Mouse (Mus musculus) retina, postnatal 7 days (tissue): ENCODE results near the gene Spata6.

Source experiments
- DNase-seq: peaks from one replicate; pipeline ENCODE4 v3.0.0-alpha.2; 2012; ENCODE audit warnings: low read depth, low spot score

Spata6 gene

DNA sequence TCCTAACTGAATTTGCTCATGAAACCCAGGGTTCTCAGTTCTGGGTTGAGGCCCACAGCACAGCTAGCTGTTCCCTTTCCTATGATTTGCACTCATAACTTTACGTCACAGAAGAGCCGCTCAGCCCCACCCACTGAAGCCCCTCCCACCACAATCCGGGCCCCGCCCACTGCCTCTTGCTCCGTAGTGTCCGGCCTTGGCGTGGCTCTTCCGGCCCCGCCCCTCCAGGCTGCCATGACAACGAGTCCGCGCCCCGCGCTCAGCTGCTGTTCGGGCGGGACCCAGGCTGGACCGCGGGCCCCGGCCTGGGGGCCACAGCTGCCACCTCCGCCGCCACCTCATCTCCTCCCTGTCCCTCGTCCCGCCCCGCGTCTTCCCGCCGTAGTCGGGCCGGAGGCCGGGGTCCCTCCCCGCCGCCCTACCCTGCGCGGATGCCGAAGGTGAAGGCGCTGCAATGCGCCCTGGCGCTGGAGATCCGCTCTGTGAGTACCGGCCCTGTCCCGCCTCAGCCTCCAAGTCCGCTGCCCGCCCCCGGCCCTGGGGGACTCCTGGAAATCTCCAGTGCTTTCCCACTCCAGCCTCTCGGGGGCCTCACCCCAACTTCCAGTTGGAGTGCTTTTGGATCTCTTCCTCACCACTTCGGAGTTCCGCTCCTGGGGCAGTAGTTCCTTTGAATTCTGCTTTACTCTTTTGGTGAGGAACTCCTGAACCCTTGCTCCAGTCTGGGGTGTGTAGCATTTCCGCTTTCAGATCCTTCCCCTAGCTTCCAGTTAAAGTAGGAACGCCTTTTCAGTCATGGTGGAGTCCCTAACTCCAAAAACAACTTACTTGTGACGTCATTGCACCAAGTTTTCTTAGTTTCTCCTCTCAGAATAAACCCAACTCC lies at the start of gene Spata6:
TSS of gene Spata6 (plus strand) at position 209 of the 886 bp plus-strand sequence.
- peak; percentile 64 for DNase-seq

DNA sequence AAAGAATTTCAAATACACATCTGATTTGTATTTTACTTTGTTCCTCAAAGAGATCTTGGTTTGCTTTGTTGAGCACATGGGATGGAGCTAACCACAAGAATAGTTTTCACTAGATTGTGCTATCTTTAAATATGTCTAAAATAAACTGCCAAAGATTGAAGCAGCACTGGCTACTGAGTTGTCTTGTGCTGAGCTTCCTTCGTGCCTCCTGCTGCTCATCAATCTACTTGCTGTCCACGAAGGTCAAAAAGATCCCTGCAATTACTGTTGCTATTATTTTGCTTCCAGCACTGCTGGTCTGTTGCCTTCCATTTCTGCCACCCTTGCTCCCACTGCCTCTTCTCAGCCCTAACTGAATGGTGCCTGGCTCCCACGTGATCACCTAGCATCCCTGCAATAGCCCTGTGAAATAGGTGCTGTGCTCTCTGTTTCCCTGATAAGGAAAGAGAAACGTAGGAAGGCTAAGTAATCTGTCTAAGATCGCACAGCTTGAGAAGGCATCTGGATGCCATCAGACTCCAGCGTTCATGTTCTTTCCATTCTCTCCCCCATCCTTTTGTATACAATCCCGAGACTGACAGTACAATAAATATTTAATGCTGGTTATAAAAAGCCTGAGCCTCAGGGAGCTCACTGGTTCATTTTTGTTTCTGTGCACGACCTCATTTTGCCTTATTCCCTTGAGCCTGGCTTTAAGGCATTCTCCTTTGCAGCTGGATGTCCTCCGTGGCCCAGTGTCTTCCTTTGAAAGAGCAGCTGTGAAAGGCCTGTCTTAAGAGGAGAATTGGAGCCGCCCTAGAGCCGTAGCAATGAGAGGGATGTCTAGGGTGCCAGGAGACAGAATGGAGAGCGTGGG lies 49.0 kb upstream of the Spata6 start:
- DNase-seq, result no peak

DNA sequence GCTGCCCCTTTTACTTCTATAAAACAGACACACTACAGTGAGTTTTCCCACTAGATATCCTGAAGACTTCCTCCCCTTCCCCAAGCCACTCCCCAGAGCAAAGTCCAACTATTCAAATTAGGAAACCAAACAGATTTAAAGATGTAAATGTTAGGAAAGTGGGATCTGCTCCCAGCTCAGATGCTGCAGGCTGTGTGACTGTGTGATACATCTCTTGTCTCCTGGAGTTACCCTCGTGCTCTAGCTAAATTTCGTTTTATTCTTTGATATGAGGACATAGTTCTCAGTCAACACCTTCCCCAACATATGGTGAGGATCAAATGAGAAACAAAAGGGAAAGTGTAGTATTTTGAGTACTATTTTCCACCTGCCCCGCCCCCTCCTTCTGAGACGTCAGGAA lies 48.3 kb upstream of the Spata6 start:
- DNase-seq, result no peak

DNA sequence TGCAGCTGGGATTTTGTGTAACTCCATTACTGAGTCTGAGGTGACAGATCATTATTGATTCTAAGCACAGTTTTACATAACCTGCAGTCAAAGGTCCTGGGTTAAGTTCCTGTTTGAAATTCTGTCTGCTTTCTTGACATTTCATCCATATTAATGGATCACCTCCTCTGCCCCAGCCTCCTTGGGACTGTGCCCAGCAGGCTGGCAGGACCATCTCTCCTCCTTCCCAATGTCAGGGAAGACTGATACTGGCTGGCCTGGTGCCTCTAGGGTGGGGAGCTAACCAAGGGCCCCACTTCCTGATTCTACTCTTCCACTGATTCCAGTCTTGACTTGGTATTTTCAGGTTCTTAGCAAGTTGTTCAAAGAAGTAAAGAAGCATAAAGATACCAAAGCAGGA lies 45.9 kb upstream of the Spata6 start:
- DNase-seq, result no peak

DNA sequence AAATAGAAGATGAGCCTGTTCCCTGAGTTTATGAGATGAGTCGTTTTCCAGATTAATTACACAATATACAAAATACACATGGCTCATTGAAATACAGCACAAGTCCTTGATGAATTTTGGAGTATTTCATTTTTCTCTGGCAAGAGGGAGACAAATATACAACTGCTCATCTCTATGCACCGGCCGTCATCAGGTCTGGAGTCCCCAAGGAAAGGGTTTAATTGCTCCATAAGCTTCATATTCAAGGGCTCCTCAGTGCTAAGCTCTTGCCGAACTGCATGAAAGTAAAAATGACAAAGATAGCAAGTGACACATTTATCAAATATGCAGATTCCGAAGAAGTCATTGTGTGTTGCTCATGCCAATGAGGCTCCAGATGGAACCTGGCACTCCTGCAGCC lies 37.9 kb upstream of the Spata6 start:
- no peak for DNase-seq

DNA sequence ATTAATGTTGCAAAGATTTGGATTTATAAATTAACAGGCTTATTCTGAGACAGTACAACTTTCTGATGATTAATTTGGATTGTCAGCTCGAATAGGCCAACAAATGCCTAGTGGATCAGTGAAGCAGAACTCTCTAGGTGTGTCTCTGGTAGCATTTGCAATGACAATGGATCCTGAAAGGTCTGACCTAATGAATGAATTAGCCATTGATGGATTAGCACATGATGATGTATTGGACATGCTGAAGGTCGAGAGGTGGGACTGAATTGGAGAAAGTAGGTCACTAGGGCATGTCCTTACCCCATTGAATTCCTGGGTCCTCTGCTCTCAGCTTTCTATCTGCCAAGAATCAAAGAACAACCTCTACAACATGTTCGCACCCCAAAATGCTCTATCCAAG lies 37.0 kb upstream of the Spata6 start:
- no peak for DNase-seq

DNA sequence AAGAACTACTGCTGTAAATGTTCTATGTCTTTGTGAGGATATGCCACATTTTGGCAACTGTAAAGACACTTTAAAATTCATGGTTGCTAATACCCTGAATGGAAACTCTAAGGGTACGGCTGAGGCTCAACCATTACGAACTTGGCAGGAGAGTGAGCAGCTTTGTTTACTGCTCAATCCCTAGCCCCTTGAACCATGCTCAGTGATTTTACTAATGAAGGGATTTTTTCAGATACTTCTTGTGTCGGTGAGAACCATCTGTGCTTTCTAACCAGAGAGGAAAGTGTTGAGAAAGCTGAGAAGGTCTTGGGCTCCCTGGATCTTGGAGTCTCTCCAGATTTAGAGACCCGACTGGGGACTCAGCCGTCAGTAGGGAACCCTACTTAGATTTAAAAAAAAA lies 35.9 kb upstream of the Spata6 start:
- DNase-seq, result no peak

DNA sequence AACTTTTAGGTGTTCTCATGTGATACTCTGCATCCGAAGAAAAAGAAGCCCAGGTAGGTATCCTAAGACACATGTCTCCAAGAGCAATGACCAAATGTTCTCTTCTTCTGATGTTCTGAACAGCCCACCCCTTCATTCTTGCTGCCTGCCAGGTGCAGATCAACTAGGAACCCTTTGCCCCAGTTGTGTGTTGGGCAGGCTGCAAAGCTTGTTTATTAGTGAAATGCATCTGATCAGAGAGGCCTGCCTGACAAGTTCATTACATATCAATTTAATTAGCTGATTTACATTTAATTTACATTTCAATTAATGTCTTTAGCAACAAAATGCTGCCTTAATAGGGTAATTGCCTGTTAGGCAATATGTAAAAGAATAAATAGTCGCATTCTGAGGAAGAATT lies 33.8 kb upstream of the Spata6 start:
- DNase-seq, result no peak

DNA sequence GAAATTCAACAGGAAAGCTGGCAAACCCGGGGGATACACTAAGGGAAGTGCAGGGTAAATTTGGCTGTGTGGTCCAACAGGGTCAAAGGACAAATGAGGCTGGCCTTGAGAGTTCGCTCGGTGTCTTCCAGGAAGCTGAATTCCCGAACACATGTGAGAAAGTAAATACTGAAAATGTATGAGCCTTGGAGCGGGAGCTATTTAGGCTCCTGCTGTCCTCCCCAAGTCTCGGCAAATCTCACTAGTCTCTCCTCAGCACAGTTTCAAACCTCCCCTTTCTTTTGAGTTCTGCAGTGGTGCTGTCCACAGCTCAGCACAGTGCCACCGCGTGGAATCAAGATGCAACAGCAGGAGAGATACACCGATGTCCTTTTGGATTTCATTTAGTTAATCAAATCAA lies 32.8 kb upstream of the Spata6 start:
- DNase-seq, result peak; percentile 16

DNA sequence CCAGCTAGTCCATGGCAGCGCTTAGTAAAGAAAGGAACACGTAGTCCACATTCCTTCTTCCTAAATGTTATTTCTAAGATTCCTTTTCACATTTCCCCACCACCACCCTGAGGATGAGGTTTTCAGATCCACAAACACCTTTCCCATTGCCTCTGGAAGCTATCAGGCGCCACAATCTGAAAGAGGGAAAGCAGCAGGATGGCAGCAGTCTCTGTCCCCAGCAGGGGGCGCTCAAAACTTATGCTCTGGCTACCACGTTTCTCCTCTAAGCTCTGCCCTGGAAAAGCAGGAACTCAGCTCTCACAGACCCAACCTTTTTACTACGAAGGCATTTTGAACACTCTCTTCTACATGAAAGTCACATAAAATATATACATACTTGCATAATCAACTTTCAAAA lies 32.2 kb upstream of the Spata6 start:
- DNase-seq, result peak; percentile 41

DNA sequence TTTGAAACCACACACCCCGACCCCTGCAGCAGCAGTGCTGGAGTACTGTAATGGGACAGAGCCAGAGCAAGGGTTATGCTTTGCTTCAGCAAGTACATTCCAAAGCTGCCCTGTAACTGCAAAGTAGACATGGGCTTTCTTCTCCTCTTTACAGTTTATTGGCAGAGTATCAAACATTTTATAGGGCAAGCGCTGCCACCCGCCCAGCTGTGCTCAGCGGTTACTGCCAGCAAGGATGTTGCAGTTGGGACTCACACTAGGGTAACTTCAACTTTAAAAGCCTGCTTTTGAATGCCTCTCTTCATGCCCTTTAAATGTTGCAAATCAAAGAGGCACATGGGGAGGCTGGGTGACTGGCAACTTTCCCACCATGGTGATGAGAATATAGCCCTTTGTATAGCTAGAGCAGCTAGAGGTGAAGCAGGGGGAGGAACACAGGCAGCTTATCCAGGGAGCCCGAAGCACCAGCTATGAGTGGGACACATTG lies 28.7 kb upstream of the Spata6 start:
- DNase-seq, result no peak

DNA sequence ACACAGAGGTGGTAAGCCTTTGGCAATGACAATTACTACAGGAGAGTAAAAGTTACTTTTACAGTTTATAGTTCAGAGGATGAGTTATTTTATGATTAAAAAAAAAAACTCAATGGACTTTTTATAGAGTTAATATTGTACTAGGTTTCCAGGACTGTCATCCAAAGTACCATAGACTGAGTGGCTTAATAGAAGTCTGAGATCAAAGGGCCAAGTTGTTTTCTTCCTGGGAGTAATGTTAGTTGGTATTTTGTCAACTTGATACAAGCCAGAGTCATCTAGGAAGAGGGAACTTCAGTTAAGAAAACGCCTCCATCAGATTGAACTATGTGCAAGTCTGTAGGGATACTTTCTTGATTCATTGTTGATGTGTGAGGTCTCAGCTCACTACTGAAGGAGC lies 18.4 kb upstream of the Spata6 start:
- DNase-seq, result no peak

DNA sequence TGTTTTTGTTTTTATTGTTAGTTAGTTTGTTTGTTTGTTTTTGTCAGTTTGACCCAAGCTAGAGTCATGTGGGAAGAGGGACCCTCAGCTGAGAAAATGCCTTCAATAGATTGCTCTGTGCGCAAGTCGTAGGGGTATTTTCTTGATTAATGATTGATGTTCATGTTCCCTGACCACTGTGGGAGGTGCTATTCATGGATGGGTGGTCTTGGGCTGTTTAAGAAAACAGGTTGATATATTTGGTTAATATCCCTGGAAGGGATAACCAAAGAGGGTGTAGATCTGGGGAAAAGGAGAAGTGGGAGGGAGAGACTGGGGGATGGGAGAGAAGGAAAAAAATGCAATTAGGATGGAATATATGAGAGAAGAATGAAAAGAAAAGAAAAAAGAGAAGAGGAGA lies 15.7 kb upstream of the Spata6 start:
- no peak for DNase-seq

DNA sequence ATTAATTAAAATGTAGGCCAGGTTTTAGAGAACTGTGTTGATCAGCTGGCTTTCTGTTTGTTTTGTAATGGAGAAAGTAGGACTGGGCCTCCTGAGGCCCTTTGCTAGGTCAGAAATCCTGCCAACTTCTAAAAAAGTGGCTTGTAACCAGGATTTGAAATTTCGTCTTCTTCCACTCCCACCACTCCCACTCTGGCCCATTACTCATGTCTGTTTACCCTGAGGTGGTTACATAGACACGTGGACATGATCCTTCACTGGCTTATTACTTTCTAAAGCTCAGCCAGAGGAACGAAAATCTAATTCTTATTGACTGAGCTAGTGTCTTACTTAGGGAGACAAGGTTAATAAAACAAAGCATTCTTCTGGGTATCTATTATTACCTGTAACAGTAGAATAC lies 14.8 kb upstream of the Spata6 start:
- DNase-seq, result no peak

DNA sequence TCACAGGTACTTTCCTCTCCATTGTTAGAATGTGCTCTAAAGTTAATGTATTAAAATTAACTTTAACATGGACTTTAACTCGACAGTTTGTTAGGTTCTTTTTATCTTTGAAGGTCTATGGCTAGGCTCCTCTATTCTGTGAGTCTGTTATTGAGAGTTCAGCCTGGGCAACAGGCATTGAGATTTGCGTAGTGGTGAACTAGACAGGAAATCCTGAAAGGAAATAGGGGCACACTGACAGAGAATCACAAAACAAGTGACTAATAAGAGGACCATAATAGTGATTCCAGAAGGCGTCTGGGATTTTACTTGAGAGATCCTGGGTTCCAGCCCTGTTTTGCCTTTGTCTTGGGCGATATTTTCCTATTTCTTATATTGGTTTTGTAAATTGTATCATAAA lies 488 bp upstream of the Spata6 start:
- no peak for DNase-seq

DNA sequence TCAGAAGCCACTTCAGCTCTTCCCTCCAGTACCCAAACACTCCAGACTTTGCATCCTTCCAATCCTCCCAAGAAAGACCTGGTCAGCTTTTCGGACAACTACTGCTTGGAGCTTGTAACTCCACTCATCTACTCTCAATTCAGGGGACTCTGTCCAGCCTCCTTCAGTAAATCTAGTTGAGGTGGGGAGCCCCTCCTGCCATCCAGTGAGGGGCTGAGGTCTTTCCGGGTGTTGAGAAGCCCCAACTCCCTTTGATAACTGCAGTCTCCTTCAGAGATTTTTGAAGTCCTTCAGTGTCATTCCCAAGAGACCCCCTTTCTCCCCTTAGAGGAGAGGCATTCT lies 849 bp downstream of the Spata6 start:
- no peak for DNase-seq

DNA sequence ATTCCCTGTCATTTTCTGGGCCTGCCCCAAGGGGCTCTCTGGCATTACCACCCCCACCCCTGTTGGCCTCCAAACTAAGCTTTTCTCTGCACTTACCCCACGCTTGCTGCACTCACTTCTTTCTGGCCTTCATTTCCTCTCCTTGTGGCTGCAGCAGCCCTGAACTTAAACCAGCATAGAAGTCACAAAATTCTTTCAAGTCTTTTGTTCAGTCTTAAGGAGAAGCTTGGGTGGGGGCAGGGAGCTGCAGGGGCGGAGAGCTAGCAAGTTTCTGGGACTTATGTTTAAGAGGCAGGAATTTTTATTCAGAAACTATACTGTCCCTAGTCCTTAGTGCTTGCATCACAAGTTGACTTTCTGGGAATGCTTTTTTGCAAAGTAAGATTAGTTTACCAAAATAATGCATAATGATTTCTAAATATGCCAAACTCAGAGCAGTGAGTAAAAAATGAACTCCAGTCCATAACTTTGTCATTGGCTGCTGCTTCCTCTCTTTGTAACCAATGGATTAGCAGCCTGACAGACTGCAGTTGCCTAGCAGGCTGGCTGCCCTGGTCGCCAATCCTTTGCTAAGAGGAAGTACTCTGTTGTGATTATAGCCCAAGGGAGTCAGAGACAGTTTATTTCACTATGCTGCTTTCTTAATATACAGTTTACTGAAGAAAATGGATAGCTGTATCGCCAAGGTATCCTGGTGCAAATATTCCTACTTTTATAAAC lies 1.5 kb downstream of the Spata6 start:
- DNase-seq, result no peak

DNA sequence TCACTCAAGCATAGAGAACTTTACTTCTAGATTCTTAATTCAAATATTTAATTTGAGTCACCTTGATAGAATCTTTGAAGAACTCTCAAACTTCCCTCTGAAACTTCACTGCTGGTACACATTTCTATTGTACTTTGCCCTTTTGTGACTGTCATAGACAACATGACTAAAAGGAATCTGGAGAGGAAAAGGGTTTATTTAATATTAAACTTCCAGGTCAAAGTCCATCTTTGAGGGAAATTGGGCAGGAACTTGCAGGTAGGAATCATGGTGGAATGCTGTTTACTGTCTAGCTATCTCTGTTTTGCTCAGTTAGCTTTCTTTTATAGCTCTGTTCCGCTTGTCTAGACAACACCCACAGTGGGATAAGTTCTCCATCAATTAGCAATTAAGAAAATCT lies 17.8 kb downstream of the Spata6 start:
- no peak for DNase-seq

DNA sequence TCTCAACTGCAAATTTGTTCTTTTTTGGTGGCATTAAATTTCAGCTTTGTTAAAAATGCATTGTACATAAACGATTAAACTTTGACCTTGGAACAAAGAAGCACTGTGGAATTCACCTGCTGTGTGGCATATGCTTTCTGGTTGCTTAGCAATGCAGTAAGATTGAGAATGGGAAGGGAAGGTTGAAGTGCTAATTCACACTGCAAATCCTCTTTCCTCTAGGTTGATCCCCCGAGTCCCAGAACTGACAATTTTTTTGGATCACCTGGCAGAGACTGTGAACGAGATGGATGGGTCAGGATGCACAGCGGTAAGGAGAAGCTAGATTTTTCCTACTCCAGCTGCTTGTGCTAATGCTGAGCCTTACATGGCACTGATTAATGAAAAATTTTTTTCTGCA lies 60.7 kb downstream of the Spata6 start:
- DNase-seq, result no peak

DNA sequence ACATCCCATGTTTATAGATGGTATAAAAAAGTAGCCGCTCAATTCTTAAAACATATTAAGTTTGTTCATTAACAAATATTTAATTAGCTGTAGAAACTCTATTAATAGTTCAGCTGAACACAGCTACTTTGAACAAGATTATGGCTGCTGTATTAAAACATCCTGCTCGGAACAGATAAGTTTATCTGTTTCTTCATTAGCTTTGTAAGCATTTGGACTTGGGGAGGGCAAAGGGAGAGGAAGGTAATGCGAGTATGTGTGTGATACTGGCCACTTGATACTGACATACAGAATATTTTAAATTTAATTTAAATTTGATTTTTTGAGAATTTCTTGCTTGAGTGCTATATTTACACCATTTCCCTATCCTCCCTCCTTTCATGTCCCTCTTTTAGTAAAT lies 80.1 kb downstream of the Spata6 start:
- no peak for DNase-seq

DNA sequence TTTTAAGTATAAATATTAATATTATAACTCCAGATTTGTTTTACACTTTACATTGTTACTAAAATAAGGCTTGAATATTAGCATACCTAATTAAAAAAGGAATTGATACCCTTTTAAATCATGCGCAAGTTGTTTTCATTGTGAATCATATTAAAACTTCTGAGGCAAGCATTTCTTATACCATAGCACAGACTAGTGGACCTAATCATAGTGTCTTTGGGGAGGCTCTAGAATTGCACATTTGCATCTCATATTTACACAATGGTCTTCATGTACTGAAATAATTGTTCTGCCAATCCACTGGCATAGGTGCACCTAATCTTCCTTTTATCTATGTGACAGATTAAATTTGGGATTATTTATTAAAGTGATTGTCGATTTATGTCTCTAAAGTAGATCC lies 83.4 kb downstream of the Spata6 start:
- DNase-seq, result no peak

DNA sequence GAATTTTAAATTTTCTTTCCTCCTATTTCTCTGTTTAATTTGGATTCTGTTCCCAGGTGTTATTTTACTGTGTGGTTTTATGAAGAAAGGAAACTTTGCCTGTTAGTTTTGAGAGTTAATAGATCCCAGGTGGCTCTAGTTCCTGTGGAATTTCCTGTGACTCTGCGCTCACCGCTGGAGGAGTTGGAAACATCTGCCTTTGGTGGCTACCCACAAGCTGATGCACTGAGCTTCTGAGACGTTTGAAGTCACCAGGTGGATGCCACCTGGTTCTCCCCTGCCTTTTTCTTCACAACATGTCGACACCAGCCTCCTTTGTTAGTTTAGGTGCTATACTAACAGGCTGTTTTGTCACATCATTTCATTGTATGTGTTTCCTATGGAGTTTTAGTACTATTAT lies 97.7 kb downstream of the Spata6 start:
- DNase-seq, result no peak
